Mouse (Mus musculus): ENCODE measurements around the gene Gtf2a2.
"Not testable (repeated sequence)": the region's sequence is repeated elsewhere in the genome, so short reads cannot be mapped to it uniquely, and the experiment has no call there.

Gtf2a2 gene

GRCm38 (mm10) chr9:70021610-70022009, 9.3 kb downstream of the Gtf2a2 start:
- DNase-seq (ENCODE audit: low spot score): no peak

- peak; percentile 22 for DNase-seq (ENCODE audit: low spot score)
Measured at GRCm38 (mm10) chr9:70022083-70022482, 9.7 kb downstream of the Gtf2a2 start.

- DNase-seq (ENCODE audit: low spot score): not testable (repeated sequence)
Measured at GRCm38 (mm10) chr9:70023615-70024014, 11.3 kb downstream of the Gtf2a2 start.

- DNase-seq (ENCODE audit: low spot score): no peak
Measured at GRCm38 (mm10) chr9:70024648-70025047, 12.3 kb downstream of the Gtf2a2 start.

GRCm38 (mm10) chr9:70025365-70026012, 13.1 kb downstream of the Gtf2a2 start:
- peak; percentile 60 for DNase-seq (ENCODE audit: low spot score)

- no peak for DNase-seq (ENCODE audit: low spot score)
Measured at GRCm38 (mm10) chr9:70032167-70032566, 19.8 kb downstream of the Gtf2a2 start.

- DNase-seq (ENCODE audit: low spot score): no peak
Measured at GRCm38 (mm10) chr9:70033056-70033455, 20.7 kb downstream of the Gtf2a2 start.

- no peak for DNase-seq (ENCODE audit: low spot score)
Measured at GRCm38 (mm10) chr9:70034702-70035101, 22.4 kb downstream of the Gtf2a2 start.

GRCm38 (mm10) chr9:70036646-70037045, 24.3 kb downstream of the Gtf2a2 start:
- DNase-seq (ENCODE audit: low spot score): no peak

GRCm38 (mm10) chr9:70037988-70038387, 25.6 kb downstream of the Gtf2a2 start, which contains the start of gene Gcnt3:
TSS of gene Gcnt3 (minus strand) at chr9:70038088.
- no peak for DNase-seq (ENCODE audit: low spot score)

- no peak for DNase-seq (ENCODE audit: low spot score)
Measured at GRCm38 (mm10) chr9:70039597-70040385, 27.4 kb downstream of the Gtf2a2 start.

GRCm38 (mm10) chr9:70040570-70040969, 28.2 kb downstream of the Gtf2a2 start:
- no peak for DNase-seq (ENCODE audit: low spot score)

GRCm38 (mm10) chr9:70042137-70042536, 29.8 kb downstream of the Gtf2a2 start:
- no peak for DNase-seq (ENCODE audit: low spot score)

- DNase-seq (ENCODE audit: low spot score): no peak
Measured at GRCm38 (mm10) chr9:70042935-70043334, 30.6 kb downstream of the Gtf2a2 start.

GRCm38 (mm10) chr9:70044865-70045264, 32.5 kb downstream of the Gtf2a2 start:
- DNase-seq (ENCODE audit: low spot score): no peak

- no peak for DNase-seq (ENCODE audit: low spot score)
Measured at GRCm38 (mm10) chr9:70046255-70046654, 33.9 kb downstream of the Gtf2a2 start.

GRCm38 (mm10) chr9:70047839-70048238, 35.5 kb downstream of the Gtf2a2 start:
- DNase-seq (ENCODE audit: low spot score): no peak

- DNase-seq (ENCODE audit: low spot score): no peak
Measured at GRCm38 (mm10) chr9:70048280-70048679, 35.9 kb downstream of the Gtf2a2 start.

GRCm38 (mm10) chr9:70048751-70049415, 36.5 kb downstream of the Gtf2a2 start:
- peak; percentile 12 for DNase-seq (ENCODE audit: low spot score)

- DNase-seq (ENCODE audit: low spot score): no peak
Measured at GRCm38 (mm10) chr9:70049416-70049783, 37.0 kb downstream of the Gtf2a2 start.

GRCm38 (mm10) chr9:70049839-70050238, 37.5 kb downstream of the Gtf2a2 start:
- DNase-seq (ENCODE audit: low spot score): no peak

- no peak for DNase-seq (ENCODE audit: low spot score)
Measured at GRCm38 (mm10) chr9:70052730-70053129, 40.4 kb downstream of the Gtf2a2 start.

- no peak for DNase-seq (ENCODE audit: low spot score)
Measured at GRCm38 (mm10) chr9:70053411-70053810, 41.1 kb downstream of the Gtf2a2 start.
